Mouse (Mus musculus) small intestine, adult 2 months (tissue): ENCODE measurements around the gene Lhfp. TPM values are rescaled to one million over a fixed set of nuclear protein-coding genes. Genes with fewer than 3 reads are reported as not detected.
"Not testable (repeated sequence)": the region's sequence is repeated elsewhere in the genome, so short reads cannot be mapped to it uniquely, and the experiment has no call there.

Experiments
- H3K27ac ChIP-seq: fragments of 200-500 bp; 2 replicates; pipeline ENCODE4 v1.5.1; 2012; ENCODE audit warnings: low read depth, low read length, control low read depth, inconsistent platforms; ENCODE audit not compliant: insufficient read depth
- H3K27me3 ChIP-seq: fragments of 200-500 bp; 2 replicates; pipeline ENCODE4 v1.6.1; 2012; ENCODE audit warnings: mild to moderate bottlenecking, moderate library complexity, low read length, inconsistent platforms; ENCODE audit not compliant: control insufficient read depth, insufficient read depth
- H3K36me3 ChIP-seq: fragments of 200-500 bp; 2 replicates; pipeline ENCODE4 v1.6.1; 2012; ENCODE audit warnings: mild to moderate bottlenecking, low read length, control low read depth, inconsistent platforms; ENCODE audit not compliant: control insufficient read depth, insufficient read depth
- H3K4me1 ChIP-seq: fragments of 200-500 bp; 2 replicates; pipeline ENCODE4 v1.6.1; 2012; ENCODE audit warnings: low read length, inconsistent platforms, mixed read lengths; ENCODE audit not compliant: control insufficient read depth, insufficient read depth, insufficient read length
- H3K4me3 ChIP-seq: fragments of 200-500 bp; 2 replicates; pipeline ENCODE4 v1.5.1; 2012; ENCODE audit warnings: low read depth, mild to moderate bottlenecking, control low read depth, inconsistent platforms, low read length, moderate library complexity
- CTCF ChIP-seq: fragments of 200-500 bp; IDR thresholded peaks from 2 replicates; pipeline ENCODE4 v1.5.1; 2012; ENCODE audit warnings: low read depth, mild to moderate bottlenecking, control low read depth, inconsistent platforms, low read length, moderate library complexity, mixed read lengths; ENCODE audit not compliant: insufficient replicate concordance, insufficient read length; ENCODE audit errors: extremely low read depth
- POLR2A ChIP-seq: fragments of 200-500 bp; IDR thresholded peaks from 2 replicates; pipeline ENCODE4 v1.6.1; 2012; ENCODE audit warnings: low read depth, mild to moderate bottlenecking, control low read depth, inconsistent platforms, low read length, moderate library complexity
- WGBS: fragments of 180-500 bp; shearing (Covaris S2); methylation state at CpG from one replicate; pipeline ENCODE4 v1.1.7; 2018; 5-methylcytosine and 5-hydroxymethylcytosine counted together
- polyA plus RNA-seq: library from polyadenylated mRNA; depleted of rRNA; stranded (reverse); fragments of >200 nt; gene quantifications from 2 replicates; pipeline ENCODE4 v1.2.3, GENCODE M21; 2012

The Lhfp gene
- polyA plus RNA-seq, 1 experiment = 22.7 TPM

DNA sequence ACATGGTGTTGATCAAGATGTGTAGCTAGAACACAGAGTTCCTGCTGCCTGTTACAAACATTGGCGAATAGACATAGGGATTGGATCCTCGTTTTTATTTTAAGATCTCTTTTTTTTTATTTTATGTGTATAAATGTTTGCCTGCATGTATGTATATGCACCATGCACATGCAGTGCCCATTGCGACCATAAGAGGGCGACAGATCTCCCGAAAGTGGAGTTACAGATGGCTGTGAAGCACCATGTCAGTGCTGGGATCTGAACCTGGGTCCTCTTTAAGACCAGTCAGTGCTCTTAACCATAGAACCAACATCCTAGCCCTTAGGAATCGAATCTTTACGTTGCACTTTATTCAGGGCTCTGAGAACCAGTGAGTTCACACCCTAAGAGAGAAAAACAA, 70.7 kb downstream of the Lhfp start:
- 90% methylated on average over 7 of the region's 7 CpGs for WGBS
- no peaks in the 10 kb centered on the region for H3K27me3 ChIP-seq
- H3K4me3 ChIP-seq = no peak overlapping the region
- no peaks in the 10 kb centered on the region for H3K4me1 ChIP-seq
- TF ChIP-seq CTCF = no peak
- no peak for TF ChIP-seq POLR2A
- H3K36me3 ChIP-seq = no peaks in the 10 kb centered on the region
- H3K27ac ChIP-seq = no peak overlapping the region

- H3K4me1 ChIP-seq, H3K36me3 ChIP-seq, H3K27ac ChIP-seq, H3K4me3 ChIP-seq, H3K27me3 ChIP-seq: not testable (repeated sequence)
- WGBS = 64% methylated on average over 6 of the region's 9 CpGs
These were observed 77.4 kb downstream of the Lhfp start for GRCm38 (mm10) chr3:53118755-53119154.

- Histone ChIP-seq H3K36me3 (no peaks in the 10 kb centered on the region), H3K4me1 (no peaks in the 10 kb centered on the region), H3K4me3 (no peak overlapping the region), H3K27ac (no peak overlapping the region), H3K27me3 (no peaks in the 10 kb centered on the region)
- TF ChIP-seq CTCF (no peak), POLR2A (no peak)
- 88% methylated on average over 6 of the region's 6 CpGs for WGBS
These were observed 78.7 kb downstream of the Lhfp start for GRCm38 (mm10) chr3:53119978-53120377.

DNA sequence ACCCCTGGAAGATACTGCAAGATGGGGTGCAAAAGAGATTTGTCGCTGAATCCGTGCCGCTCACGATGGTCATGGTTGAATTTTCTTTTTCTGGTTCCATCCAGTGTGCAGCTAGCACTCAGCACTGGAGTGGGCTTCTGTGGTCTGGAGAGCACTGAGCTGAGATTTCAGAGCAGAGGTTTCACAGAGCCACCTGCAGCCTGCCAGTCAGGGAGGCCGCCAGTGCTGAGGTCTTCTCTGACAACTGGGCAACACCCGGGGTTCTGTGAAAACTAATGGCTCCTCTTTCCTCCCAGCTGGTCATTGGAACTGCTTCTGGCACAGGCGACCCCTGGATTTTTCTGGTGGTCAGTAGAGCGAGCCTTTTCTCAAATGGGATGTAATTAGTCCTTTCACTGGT, 84.2 kb downstream of the Lhfp start:
- Histone ChIP-seq H3K27ac (no peak overlapping the region), H3K4me3 (no peak overlapping the region), H3K36me3 (no peaks in the 10 kb centered on the region), H3K27me3 (no peaks in the 10 kb centered on the region), H3K4me1 (no peaks in the 10 kb centered on the region)
- WGBS = 78% methylated on average over 8 of the region's 8 CpGs
- TF ChIP-seq POLR2A = no peak
- TF ChIP-seq CTCF = no peak

DNA sequence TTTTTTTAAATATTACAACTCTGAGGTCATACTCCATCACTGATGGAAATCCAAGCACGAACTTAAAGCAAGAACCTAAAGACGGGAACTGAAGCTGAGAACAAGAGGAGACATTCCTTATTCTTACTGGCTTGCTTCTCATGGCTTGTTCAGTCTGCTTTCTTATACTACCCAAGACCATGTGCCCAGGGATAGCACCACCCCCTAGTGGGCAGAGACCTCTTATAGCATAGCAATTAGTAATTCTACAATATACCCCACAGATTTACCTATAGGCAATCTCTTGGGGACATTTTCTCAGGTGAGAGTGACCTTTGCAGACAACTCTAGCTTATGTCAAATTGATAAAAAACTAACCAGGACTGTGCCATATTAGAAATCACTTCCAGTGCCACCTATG, 97.5 kb downstream of the Lhfp start:
- no peak for TF ChIP-seq POLR2A
- no peak for TF ChIP-seq CTCF
- Histone ChIP-seq H3K27me3 (no peaks in the 10 kb centered on the region), H3K4me3 (no peak overlapping the region), H3K36me3 (no peaks in the 10 kb centered on the region), H3K4me1 (no peaks in the 10 kb centered on the region), H3K27ac (no peak overlapping the region)
- WGBS = 88% methylated on average over 2 of the region's 2 CpGs

DNA sequence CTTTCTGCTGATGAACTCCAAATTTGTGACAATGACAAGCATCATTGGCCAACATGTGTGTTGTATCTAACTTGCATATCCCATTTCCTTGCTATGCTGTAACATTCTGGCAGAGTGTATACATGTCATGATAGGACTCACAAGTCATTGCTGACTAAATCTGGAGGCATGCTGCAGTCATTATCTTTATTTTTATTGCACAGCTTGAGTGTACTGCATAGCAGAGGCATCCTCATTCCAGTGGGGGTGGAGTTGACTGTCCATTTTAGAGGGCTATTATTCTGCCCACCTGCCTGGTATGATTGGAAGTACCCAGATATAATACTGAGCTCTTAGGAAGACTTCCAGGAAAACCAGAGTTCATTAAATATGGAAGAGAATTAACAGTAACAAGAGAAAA, 97.9 kb downstream of the Lhfp start:
- no peaks in the 10 kb centered on the region for H3K4me1 ChIP-seq
- H3K36me3 ChIP-seq = no peaks in the 10 kb centered on the region
- H3K27ac ChIP-seq = no peak overlapping the region
- H3K27me3 ChIP-seq = no peaks in the 10 kb centered on the region
- no peak overlapping the region for H3K4me3 ChIP-seq
- TF ChIP-seq POLR2A (no peak), CTCF (no peak)

DNA sequence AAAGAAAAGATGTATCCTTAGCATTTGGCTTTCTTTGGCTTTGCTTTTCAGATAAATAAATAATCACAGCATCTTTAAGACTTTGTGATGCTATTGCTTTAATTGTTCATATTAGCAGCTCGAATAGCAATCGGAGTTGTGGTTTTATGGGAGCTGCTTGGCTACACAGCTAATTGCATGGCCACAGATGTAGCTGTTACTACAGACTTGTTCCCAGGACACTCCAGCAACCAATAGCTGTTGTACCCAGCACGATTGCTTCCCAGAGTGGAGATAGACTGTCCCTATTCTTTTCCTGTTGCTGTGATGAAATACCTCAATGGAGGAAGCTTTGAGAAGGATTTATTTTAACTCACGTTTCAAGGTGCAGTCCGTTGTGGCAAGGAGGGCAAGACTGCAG, 98.3 kb downstream of the Lhfp start:
- no peak for TF ChIP-seq POLR2A
- TF ChIP-seq CTCF = no peak

GRCm38 (mm10) chr3:53142528-53142927, 101.2 kb downstream of the Lhfp start:
- 82% methylated on average over 9 of the region's 9 CpGs for WGBS
- Histone ChIP-seq H3K27ac (no peak overlapping the region), H3K27me3 (no peaks in the 10 kb centered on the region), H3K4me1 (no peaks in the 10 kb centered on the region), H3K4me3 (no peak overlapping the region), H3K36me3 (no peaks in the 10 kb centered on the region)
- TF ChIP-seq CTCF = no peak
- TF ChIP-seq POLR2A = no peak

More for the DNA sequence above, 98.3 kb downstream of the Lhfp start:
- no peaks in the 10 kb centered on the region for H3K4me1 ChIP-seq
- H3K4me3 ChIP-seq = no peak overlapping the region
- H3K27ac ChIP-seq = no peak overlapping the region
- no peaks in the 10 kb centered on the region for H3K36me3 ChIP-seq
- no peaks in the 10 kb centered on the region for H3K27me3 ChIP-seq
- 77% methylated on average over 5 of the region's 5 CpGs for WGBS
